Mouse (Mus musculus) thymus, adult 2 months (tissue): ENCODE data around the gene Celf2. TPM values are rescaled to one million over a fixed set of nuclear protein-coding genes. Genes with fewer than 3 reads are reported as not detected.

ENCODE experiments used
- DNase-seq: peaks from one replicate; pipeline ENCODE4 v3.0.0; 2021
- H3K27ac ChIP-seq: fragments of 200-500 bp; 2 replicates; pipeline ENCODE4 v1.5.1; 2012; ENCODE audit warnings: low read length, control low read depth; ENCODE audit not compliant: control insufficient read depth, insufficient read depth
- H3K27me3 ChIP-seq: fragments of 200-500 bp; 2 replicates; pipeline ENCODE4 v1.6.1; 2012; ENCODE audit warnings: mild to moderate bottlenecking, low read length, moderate library complexity, mixed read lengths; ENCODE audit not compliant: control insufficient read depth, insufficient read depth
- H3K36me3 ChIP-seq: fragments of 200-500 bp; 2 replicates; pipeline ENCODE4 v1.6.1; 2012; ENCODE audit warnings: mild to moderate bottlenecking, low read length, moderate library complexity; ENCODE audit not compliant: control insufficient read depth, insufficient read depth
- H3K4me1 ChIP-seq: fragments of 200-500 bp; replicated peaks from 2 replicates; pipeline ENCODE4 v1.6.1; 2012; ENCODE audit warnings: low read length; ENCODE audit not compliant: control insufficient read depth, insufficient read depth
- H3K4me3 ChIP-seq: fragments of 200-500 bp; 2 replicates; pipeline ENCODE4 v1.5.1; 2012; ENCODE audit warnings: mild to moderate bottlenecking, low read length, control low read depth, moderate library complexity; ENCODE audit not compliant: control insufficient read depth, insufficient read depth
- CTCF ChIP-seq: fragments of 200-500 bp; IDR thresholded peaks from 2 replicates; pipeline ENCODE4 v1.5.1; 2012; ENCODE audit warnings: mild to moderate bottlenecking, control low read depth, low read length, moderate library complexity, borderline replicate concordance; ENCODE audit not compliant: control insufficient read depth, poor library complexity, insufficient read depth; ENCODE audit errors: extremely low read depth
- POLR2A ChIP-seq: fragments of 200-500 bp; IDR thresholded peaks from 2 replicates; pipeline ENCODE4 v1.6.1; 2012; ENCODE audit warnings: mild to moderate bottlenecking, low read length, control low read depth, moderate library complexity; ENCODE audit not compliant: control insufficient read depth, poor library complexity, insufficient read depth; ENCODE audit errors: extremely low read depth
- WGBS: fragments of 180-500 bp; shearing (Covaris S2); methylation state at CpG from one replicate; pipeline ENCODE4 v1.1.7; 2018; 5-methylcytosine and 5-hydroxymethylcytosine counted together
- polyA plus RNA-seq: library from polyadenylated mRNA; depleted of rRNA; stranded (reverse); fragments of >200 nt; gene quantifications from 2 replicates; pipeline ENCODE4 v1.2.3, GENCODE M21; 2012

Gene Celf2
- polyA plus RNA-seq, 1 experiment = 214 TPM

DNA sequence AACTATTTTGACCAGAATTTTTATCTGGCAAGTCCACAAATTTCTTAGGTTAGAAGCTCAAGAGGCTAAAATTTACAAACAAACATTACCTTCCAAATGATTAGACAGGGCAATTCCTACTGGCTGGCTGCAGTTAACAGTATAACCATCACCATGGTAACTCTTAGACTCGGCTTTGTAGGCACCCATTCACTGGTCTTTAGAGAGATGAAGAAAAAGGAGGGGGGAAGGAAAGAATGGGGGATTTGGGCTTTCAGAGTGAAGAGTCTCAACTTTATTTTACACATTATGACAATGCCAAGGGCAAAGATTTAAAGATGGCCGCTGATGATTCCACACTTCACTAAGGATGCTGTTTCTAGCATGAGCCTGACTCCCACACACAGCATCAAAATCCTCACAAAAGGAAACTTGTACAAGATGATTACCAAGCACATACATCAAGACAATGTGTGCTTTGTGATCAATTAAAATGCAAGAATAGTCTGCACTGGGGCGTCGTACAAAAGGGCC lies 606.1 kb downstream of the Celf2 start:
- no peak overlapping the region for H3K4me3 ChIP-seq
- H3K36me3 ChIP-seq = no peaks in the 10 kb centered on the region
- no peak overlapping the region for H3K27ac ChIP-seq
- WGBS = 91% methylated on average over 4 of the region's 4 CpGs
- TF ChIP-seq CTCF (no peak), POLR2A (no peak)
- no peak for DNase-seq
- H3K27me3 ChIP-seq = no peaks in the 10 kb centered on the region
- no peaks in the 10 kb centered on the region for H3K4me1 ChIP-seq

DNA sequence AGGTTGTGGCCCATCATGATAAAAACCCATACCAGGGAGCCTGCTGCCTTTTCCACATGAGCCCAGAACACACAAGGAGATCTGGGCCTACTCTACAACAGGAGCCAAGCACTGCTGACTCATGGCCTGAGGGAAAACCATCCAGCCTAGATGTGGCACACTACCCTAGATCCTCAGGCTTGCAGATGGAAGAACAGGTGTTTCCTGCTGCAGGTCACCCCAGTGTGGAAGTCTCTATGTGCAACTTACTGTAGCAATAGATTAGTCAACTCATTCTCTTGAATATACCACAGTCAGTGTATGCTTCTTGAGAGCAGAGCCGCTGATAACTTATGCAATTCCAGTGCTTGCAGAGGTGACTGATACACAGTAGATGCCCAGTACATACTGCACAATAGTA lies 612.5 kb downstream of the Celf2 start:
- H3K4me3 ChIP-seq = no peak overlapping the region
- H3K27me3 ChIP-seq = no peaks in the 10 kb centered on the region
- no peak for TF ChIP-seq CTCF
- no peak for TF ChIP-seq POLR2A
- no peaks in the 10 kb centered on the region for H3K4me1 ChIP-seq
- no peak overlapping the region for H3K27ac ChIP-seq
- no peak for DNase-seq
- no peaks in the 10 kb centered on the region for H3K36me3 ChIP-seq
- 27% methylated on average over 1 of the region's 1 CpGs for WGBS

DNA sequence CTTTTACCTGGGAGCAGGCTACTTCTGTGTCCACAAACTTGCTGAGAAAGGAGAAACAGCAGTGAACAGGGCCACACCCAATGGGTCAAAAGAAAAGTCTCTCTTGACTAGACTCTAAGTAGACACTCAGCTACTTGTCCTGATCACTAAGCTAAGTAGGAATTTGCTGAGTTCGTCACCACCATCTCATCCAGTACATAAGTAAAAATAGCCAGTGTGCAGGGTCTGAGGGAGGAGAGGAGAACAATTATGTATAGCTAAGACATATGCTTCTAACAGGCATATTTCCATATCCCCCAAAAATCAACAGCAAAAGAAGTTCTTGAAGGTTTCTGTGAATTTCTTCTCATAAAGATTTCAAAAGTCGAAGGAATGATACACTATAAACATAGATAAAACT lies 615.8 kb downstream of the Celf2 start:
- H3K4me3 ChIP-seq = no peak overlapping the region
- 86% methylated on average over 2 of the region's 2 CpGs for WGBS

DNA sequence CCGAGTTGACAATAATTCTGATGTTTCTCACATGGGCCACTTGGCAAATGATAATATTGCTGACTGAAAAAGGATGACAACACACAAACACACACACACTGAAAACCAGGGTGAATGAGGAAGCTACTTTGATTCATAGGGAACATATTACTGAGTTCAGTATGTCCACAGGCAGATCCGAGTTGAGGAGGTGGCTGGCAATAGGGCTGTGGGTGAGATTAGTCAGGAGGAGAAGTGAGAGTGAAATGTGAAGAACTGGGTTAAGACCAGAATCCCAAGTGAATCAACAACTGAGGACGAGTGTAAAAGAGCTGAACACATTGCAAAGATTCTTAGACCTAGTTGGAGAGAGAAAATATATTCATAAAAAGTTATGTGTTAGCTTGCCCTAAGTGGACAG lies 616.3 kb downstream of the Celf2 start:
- Histone ChIP-seq H3K27ac (no peak overlapping the region), H3K4me1 (no peaks in the 10 kb centered on the region), H3K27me3 (no peaks in the 10 kb centered on the region), H3K4me3 (no peak overlapping the region), H3K36me3 (no peaks in the 10 kb centered on the region)
- TF ChIP-seq POLR2A (no peak), CTCF (no peak)
- 77% methylated on average over 3 of the region's 3 CpGs for WGBS
- DNase-seq = no peak

More for the DNA sequence above, 615.8 kb downstream of the Celf2 start:
- Histone ChIP-seq H3K4me1 (no peaks in the 10 kb centered on the region), H3K27me3 (no peaks in the 10 kb centered on the region), H3K36me3 (no peaks in the 10 kb centered on the region), H3K27ac (no peak overlapping the region)
- no peak for DNase-seq
- TF ChIP-seq CTCF (no peak), POLR2A (no peak)

DNA sequence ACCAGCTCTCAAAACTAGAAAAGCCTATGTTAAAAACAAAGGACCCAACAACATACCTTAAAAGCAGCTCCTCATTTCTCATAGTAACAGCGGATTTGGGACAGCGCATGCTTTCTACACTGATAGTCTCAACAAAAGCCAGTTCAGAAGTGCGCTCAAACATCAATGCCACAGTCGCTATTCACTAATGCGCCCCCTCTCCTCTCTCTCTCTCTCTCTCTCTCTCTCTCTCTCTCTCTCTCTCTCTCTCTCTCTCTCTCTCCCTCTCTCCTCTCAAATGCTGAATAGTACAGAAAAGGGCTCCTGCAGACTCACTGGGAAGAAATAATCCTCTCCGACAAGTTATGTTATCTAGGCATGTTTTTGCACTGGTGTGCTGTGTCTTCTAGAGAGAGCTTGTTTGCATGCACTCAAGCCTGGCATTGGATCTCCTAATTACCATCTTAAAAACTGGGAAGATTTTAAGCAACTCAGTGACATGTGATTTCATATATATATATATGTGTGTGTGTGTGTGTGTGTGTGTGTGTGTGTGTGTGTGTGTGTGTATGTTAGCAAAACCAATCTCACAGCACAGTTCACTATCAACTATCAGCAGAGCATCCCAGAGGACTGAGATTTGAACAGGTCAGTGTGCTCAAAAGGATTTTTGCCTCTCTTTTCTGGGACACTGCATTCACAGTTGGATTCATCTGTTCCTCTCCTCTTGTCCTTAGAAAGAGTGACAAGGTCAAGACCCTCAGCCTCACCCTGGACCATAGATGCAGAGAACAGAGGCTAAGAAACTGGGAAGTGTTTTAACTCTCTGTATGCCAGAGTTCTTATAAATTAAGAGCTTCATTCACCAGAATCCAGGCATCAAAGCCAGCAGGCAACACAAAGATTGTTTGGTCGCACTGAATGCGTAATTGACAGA lies 624.3 kb downstream of the Celf2 start:
- DNase-seq = no peak
- TF ChIP-seq CTCF = no peak
- TF ChIP-seq POLR2A = no peak
- WGBS = 88% methylated on average over 8 of the region's 8 CpGs
- Histone ChIP-seq H3K4me1 (no peaks in the 10 kb centered on the region), H3K4me3 (no peak overlapping the region), H3K36me3 (no peaks in the 10 kb centered on the region), H3K27ac (no peak overlapping the region), H3K27me3 (no peaks in the 10 kb centered on the region)

DNA sequence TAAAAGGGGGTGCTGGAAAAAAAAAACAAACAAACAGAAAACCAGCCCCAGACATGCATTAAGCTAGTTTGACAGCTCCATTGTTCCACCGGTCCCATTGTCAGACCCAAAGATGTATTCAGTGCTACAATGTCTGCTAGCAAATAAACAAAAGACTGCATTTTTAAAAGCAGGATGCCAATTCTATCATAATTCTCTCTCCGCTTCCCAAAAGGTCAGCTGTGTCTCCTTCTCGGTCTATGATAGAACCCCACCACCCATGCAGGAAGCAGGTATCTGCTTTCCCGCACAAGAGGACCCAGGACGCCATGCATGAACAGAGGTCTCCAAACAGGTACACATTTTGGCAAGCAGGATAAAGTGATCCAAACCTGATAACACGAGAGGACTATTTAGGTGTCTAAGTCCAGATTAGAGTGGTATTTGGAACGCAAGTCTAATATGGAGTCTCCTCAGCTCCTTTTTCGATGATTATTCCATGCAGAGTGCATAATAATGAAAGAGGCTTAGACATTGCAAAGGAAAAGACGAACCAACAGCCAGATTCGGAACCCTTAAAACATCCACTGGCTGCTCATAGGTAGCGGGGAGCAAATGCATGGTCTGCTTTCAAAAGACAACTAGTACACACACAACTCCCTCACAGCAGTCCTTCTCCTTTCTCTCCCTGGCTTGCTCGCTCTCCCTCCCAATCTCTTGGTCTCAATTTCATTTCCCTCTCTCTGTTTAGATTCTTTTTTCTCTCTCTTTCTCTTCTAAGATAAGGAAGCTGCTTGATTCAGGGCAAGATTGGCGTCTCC lies 625.2 kb downstream of the Celf2 start:
- Histone ChIP-seq H3K4me1 (no peaks in the 10 kb centered on the region), H3K27me3 (no peaks in the 10 kb centered on the region), H3K27ac (no peak overlapping the region), H3K36me3 (no peaks in the 10 kb centered on the region), H3K4me3 (no peak overlapping the region)
- TF ChIP-seq CTCF (no peak), POLR2A (no peak)
- 80% methylated on average over 13 of the region's 13 CpGs for WGBS
- DNase-seq = no peak
